Mouse (Mus musculus) neural tube, embryonic 10.5 days (tissue): ENCODE data around the gene Itih2.

Source experiments
- DNase-seq: peaks from one replicate; pipeline ENCODE4 v3.0.0-alpha.2; 2017; ENCODE audit warnings: low spot score; ENCODE audit errors: extremely low spot score

The Itih2 gene

GRCm38 (mm10) chr2:10131296-10131695, at the start of gene Itih2:
TSS of gene Itih2 (minus strand) at chr2:10131396.
- no peak for DNase-seq

- DNase-seq, result no peak
Measured at GRCm38 (mm10) chr2:10169991-10170390, 38.8 kb upstream of the Itih2 start.

GRCm38 (mm10) chr2:10168016-10168415, 36.8 kb upstream of the Itih2 start:
- DNase-seq, result no peak

- DNase-seq, result no peak
Measured at GRCm38 (mm10) chr2:10167283-10167682, 36.1 kb upstream of the Itih2 start.

- no peak for DNase-seq
Measured at GRCm38 (mm10) chr2:10166635-10167034, 35.4 kb upstream of the Itih2 start.

GRCm38 (mm10) chr2:10162011-10162410, 30.8 kb upstream of the Itih2 start:
- DNase-seq, result no peak

- no peak for DNase-seq
Measured at GRCm38 (mm10) chr2:10157184-10157583, 26.0 kb upstream of the Itih2 start.

- peak; percentile 69 for DNase-seq
Measured at GRCm38 (mm10) chr2:10153201-10154075, 22.2 kb upstream of the Itih2 start, which contains the start of gene Itih5. TSS of gene Itih5 (plus strand) at chr2:10153571.

- DNase-seq, result no peak
Measured at GRCm38 (mm10) chr2:10152590-10152989, 21.4 kb upstream of the Itih2 start.

GRCm38 (mm10) chr2:10147176-10147575, 16.0 kb upstream of the Itih2 start:
- no peak for DNase-seq

- DNase-seq, result no peak
Measured at GRCm38 (mm10) chr2:10145514-10145913, 14.3 kb upstream of the Itih2 start.

- peak; percentile 53 for DNase-seq
Measured at GRCm38 (mm10) chr2:10142472-10143454, 11.6 kb upstream of the Itih2 start.

GRCm38 (mm10) chr2:10140456-10140855, 9.3 kb upstream of the Itih2 start:
- DNase-seq, result no peak

- no peak for DNase-seq
Measured at GRCm38 (mm10) chr2:10137320-10137719, 6.1 kb upstream of the Itih2 start.

- no peak for DNase-seq
Measured at GRCm38 (mm10) chr2:10133941-10134340, 2.7 kb upstream of the Itih2 start.

GRCm38 (mm10) chr2:10132128-10132527, 932 bp upstream of the Itih2 start:
- DNase-seq, result no peak

- DNase-seq, result no peak
Measured at GRCm38 (mm10) chr2:10130341-10130990, 730 bp downstream of the Itih2 start.

GRCm38 (mm10) chr2:10128571-10128970, 2.6 kb downstream of the Itih2 start:
- no peak for DNase-seq

- DNase-seq, result no peak
Measured at GRCm38 (mm10) chr2:10127471-10127870, 3.7 kb downstream of the Itih2 start.

- no peak for DNase-seq
Measured at GRCm38 (mm10) chr2:10126122-10126521, 5.1 kb downstream of the Itih2 start.

GRCm38 (mm10) chr2:10121826-10122225, 9.4 kb downstream of the Itih2 start:
- DNase-seq, result no peak
